Mouse (Mus musculus) heart, postnatal 10 days (tissue): Measurements from ENCODE around the gene Kpna4. TPM values are rescaled to one million over a fixed set of nuclear protein-coding genes. Genes with fewer than 3 reads are reported as not detected.

ENCODE experiments used
- DNase-seq, 2 experiments: peaks; one replicate each; pipeline ENCODE4 v3.0.0; 2021
- intact Hi-C: fragments of 180-260 bp; cut with DNase I; formaldehyde crosslinking; loops from one replicate; pipeline ENCODE4 v1.15.1; 2025
- total RNA-seq, 2 experiments: library from RNA; stranded (reverse); gene quantifications; 2 replicates each; pipeline ENCODE4 v1.2.3; 2021

The Kpna4 gene
- total RNA-seq: 10 to 100 TPM; 57.1 to 75.4 TPM

GRCm38 (mm10) chr3:69126509-69127345 is at the start of gene Kpna4:
TSS of gene Kpna4 (minus strand) at chr3:69127113.
- DNase-seq: peak; percentile 95 to 97

GRCm38 (mm10) chr3:69175229-69175628 is 48.3 kb upstream of the Kpna4 start:
- intact Hi-C loops: no loop called here
- peak; percentile 18 to 23 for DNase-seq

More at GRCm38 (mm10) chr3:69126509-69127345, at the start of gene Kpna4:
- intact Hi-C loops: loop anchor here (5.0 to 10.0 kb wide), 2 partner anchors 188 to 596 kb away; partner anchors contain the start of genes Nmd3 and Ppm1l

- DNase-seq: peak; percentile 11 to 17
- intact Hi-C loops: no loop called here
Observed at GRCm38 (mm10) chr3:69171123-69171522, 44.2 kb upstream of the Kpna4 start.

GRCm38 (mm10) chr3:69169796-69170195 is 42.9 kb upstream of the Kpna4 start:
- intact Hi-C loops: no loop called here
- DNase-seq: no peak

- intact Hi-C loops: no loop called here
- no peak for DNase-seq
Observed at GRCm38 (mm10) chr3:69168724-69169123, 41.8 kb upstream of the Kpna4 start.

- intact Hi-C loops: no loop called here
- DNase-seq: no peak
Observed at GRCm38 (mm10) chr3:69163057-69163456, 36.1 kb upstream of the Kpna4 start.

GRCm38 (mm10) chr3:69160429-69160828 is 33.5 kb upstream of the Kpna4 start:
- intact Hi-C loops: no loop called here
- DNase-seq: no peak

- DNase-seq: no peak
- intact Hi-C loops: no loop called here
Observed at GRCm38 (mm10) chr3:69159501-69159900, 32.6 kb upstream of the Kpna4 start.

GRCm38 (mm10) chr3:69157886-69158285 is 31.0 kb upstream of the Kpna4 start:
- intact Hi-C loops: no loop called here
- DNase-seq: no peak

GRCm38 (mm10) chr3:69156484-69156883 is 29.6 kb upstream of the Kpna4 start:
- peak; percentile 17 to 39 for DNase-seq
- intact Hi-C loops: no loop called here

GRCm38 (mm10) chr3:69154691-69155090 is 27.8 kb upstream of the Kpna4 start:
- no peak for DNase-seq
- intact Hi-C loops: no loop called here

GRCm38 (mm10) chr3:69150921-69151320 is 24.0 kb upstream of the Kpna4 start:
- intact Hi-C loops: no loop called here
- no peak for DNase-seq

- peak in 1 of 2 experiments; percentile 43 for DNase-seq
- intact Hi-C loops: no loop called here
Observed at GRCm38 (mm10) chr3:69142372-69142994, 15.6 kb upstream of the Kpna4 start.

GRCm38 (mm10) chr3:69140851-69141250 is 13.9 kb upstream of the Kpna4 start:
- DNase-seq: peak; percentile 39 to 53

GRCm38 (mm10) chr3:69136059-69136458 is 9.1 kb upstream of the Kpna4 start:
- intact Hi-C loops: no loop called here
- no peak for DNase-seq

More at GRCm38 (mm10) chr3:69140851-69141250, 13.9 kb upstream of the Kpna4 start:
- intact Hi-C loops: no loop called here

GRCm38 (mm10) chr3:69130973-69131372 is 4.1 kb upstream of the Kpna4 start:
- no peak for DNase-seq

GRCm38 (mm10) chr3:69127693-69128092 is 780 bp upstream of the Kpna4 start:
- intact Hi-C loops: loop anchor here (5.0 to 10.0 kb wide), 2 partner anchors 187 to 595 kb away; partner anchors contain the start of genes Nmd3 and Ppm1l

More at GRCm38 (mm10) chr3:69130973-69131372, 4.1 kb upstream of the Kpna4 start:
- intact Hi-C loops: no loop called here

GRCm38 (mm10) chr3:69127346-69127678 is 399 bp upstream of the Kpna4 start:
- DNase-seq: no peak
- intact Hi-C loops: loop anchor here (5.0 to 10.0 kb wide), 2 partner anchors 187 to 595 kb away; partner anchors contain the start of genes Nmd3 and Ppm1l

More at GRCm38 (mm10) chr3:69127693-69128092, 780 bp upstream of the Kpna4 start:
- peak in 1 of 2 experiments; percentile 20 for DNase-seq

GRCm38 (mm10) chr3:69125891-69126508 is 913 bp downstream of the Kpna4 start:
- DNase-seq: peak; percentile 57 to 63
- intact Hi-C loops: loop anchor here (5.0 to 10.0 kb wide), 2 partner anchors 189 to 596 kb away; partner anchors contain the start of genes Nmd3 and Ppm1l

GRCm38 (mm10) chr3:69125461-69125860 is 1.5 kb downstream of the Kpna4 start:
- intact Hi-C loops: loop anchor here (5.0 to 10.0 kb wide), 2 partner anchors 189 to 597 kb away; partner anchors contain the start of genes Nmd3 and Ppm1l
- no peak for DNase-seq

GRCm38 (mm10) chr3:69118827-69119226 is 8.1 kb downstream of the Kpna4 start:
- peak; percentile 23 to 31 for DNase-seq
- intact Hi-C loops: no loop called here
